21 mouse cellular contexts compared by ENCODE assay signal in the genomic region with DNA sequence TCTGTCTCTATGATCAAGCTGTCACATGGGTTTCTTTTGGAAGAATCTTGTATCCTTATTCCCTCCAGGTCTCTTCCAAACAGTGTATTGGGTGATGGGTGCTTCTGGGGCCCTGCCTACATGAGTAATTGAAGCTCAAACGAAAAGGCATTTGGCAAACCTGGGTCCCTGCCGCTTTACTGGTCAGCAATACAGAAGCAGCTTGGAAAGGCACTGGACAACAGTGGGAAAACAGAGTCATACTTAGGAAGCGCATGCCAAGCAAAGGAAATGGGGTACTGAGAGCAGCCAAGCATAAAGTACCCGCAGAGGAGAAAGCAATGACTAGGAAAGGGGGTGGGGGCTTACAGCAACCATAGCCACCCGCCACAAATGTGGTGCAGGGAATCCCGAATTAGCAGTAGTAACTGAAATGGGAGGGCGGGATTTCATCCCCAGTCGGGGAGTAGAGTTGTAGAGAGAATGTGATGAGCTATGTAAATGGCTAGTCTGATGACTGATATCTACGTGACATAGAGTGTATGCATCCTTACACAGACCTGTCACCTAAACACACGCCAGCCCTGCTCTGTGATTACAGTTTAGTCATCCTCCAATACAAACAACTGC. TPM values are rescaled to one million over a fixed set of nuclear protein-coding genes. Genes with fewer than 3 reads are reported as not detected.
DNase-seq lines count a peak whose midpoint lies in the region; ATAC-seq lines count a peak whose summit lies in the region.
"Had no signal": no experiment of that assay in that cellular context is flagged by ENCODE, and none has a peak within 500 bp of the region (broad histone marks: within the 10 kb centered on the region; RNA-seq: fewer than 3 reads in every experiment).

No protein-coding gene starts in this region.

- H3K9me3 ChIP-seq in hindbrain, embryonic 13.5 days = no peaks in the 10 kb centered on the region
- no peaks in the 10 kb centered on the region for H3K9me3 ChIP-seq in hindbrain, embryonic 11.5 days (ENCODE audit: control insufficient read depth, low read length)
- no peaks in the 10 kb centered on the region for H3K9me3 ChIP-seq in liver, embryonic 12.5 days (replicated peaks)
- peaks cover 6% of the 10 kb centered on the region; the same call in 1 of the 2 replicates for H3K9me3 ChIP-seq in kidney, embryonic 16.5 days (ENCODE audit: low read length)
- H3K9me3 ChIP-seq: liver, embryonic 15.5 days had no signal

- H3K27ac ChIP-seq in hindbrain, embryonic 13.5 days = peak overlapping the region; percentile 15; the same call in 1 of the 2 replicates
- H3K27ac ChIP-seq in hindbrain, embryonic 11.5 days (ENCODE audit: low read depth, low read length) = no peak overlapping the region
- no peak overlapping the region for H3K27ac ChIP-seq in liver, embryonic 12.5 days
- no peak overlapping the region for H3K27ac ChIP-seq in kidney, embryonic 16.5 days (ENCODE audit: low read length)
- H3K27ac ChIP-seq: embryonic facial prominence, embryonic 15.5 days; forebrain, embryonic 10.5 days; heart, embryonic 13.5 days; limb, embryonic 13.5 days; liver, embryonic 15.5 days had no signal

- no peak for ATAC-seq in hindbrain, embryonic 13.5 days (ENCODE audit: low FRiP score)
- no peak for ATAC-seq in hindbrain, embryonic 11.5 days (ENCODE audit: low FRiP score)
- ATAC-seq in liver, embryonic 12.5 days = no peak
- ATAC-seq in kidney, embryonic 16.5 days (ENCODE audit: low FRiP score, low TSS enrichment) = no peak
- ATAC-seq: intestine, embryonic 16.5 days; lung, postnatal 0 days had no signal

- 0 out of 2 replicates have a peak overlapping the region, but pooled peaks have one; percentile 49 for H3K9ac ChIP-seq in hindbrain, embryonic 13.5 days
- no peak overlapping the region for H3K9ac ChIP-seq in hindbrain, embryonic 11.5 days (ENCODE audit: low read depth, low read length)
- H3K9ac ChIP-seq in liver, embryonic 12.5 days = no peak overlapping the region
- no peak overlapping the region for H3K9ac ChIP-seq in kidney, embryonic 16.5 days (replicated peaks; ENCODE audit: low read length)
- H3K9ac ChIP-seq: embryonic facial prominence, embryonic 15.5 days; heart, embryonic 13.5 days; limb, embryonic 13.5 days; liver, embryonic 15.5 days had no signal

- no peaks in the 10 kb centered on the region for H3K27me3 ChIP-seq in hindbrain, embryonic 13.5 days
- no peaks in the 10 kb centered on the region for H3K27me3 ChIP-seq in hindbrain, embryonic 11.5 days (ENCODE audit: control insufficient read depth, insufficient read depth, low read length)
- peaks cover 28% of the 10 kb centered on the region for H3K27me3 ChIP-seq in liver, embryonic 12.5 days (replicated peaks)
- H3K27me3 ChIP-seq in kidney, embryonic 16.5 days (ENCODE audit: insufficient read depth, low read length) = no peaks in the 10 kb centered on the region
- H3K27me3 ChIP-seq: embryonic facial prominence, embryonic 15.5 days; heart, embryonic 13.5 days; limb, embryonic 13.5 days had no signal

- H3K4me2 ChIP-seq in hindbrain, embryonic 13.5 days = peak overlapping the region; percentile 88
- no peak overlapping the region for H3K4me2 ChIP-seq in hindbrain, embryonic 11.5 days (replicated peaks; ENCODE audit: low read depth, low read length)
- H3K4me2 ChIP-seq in liver, embryonic 12.5 days = no peak overlapping the region
- no peak overlapping the region for H3K4me2 ChIP-seq in kidney, embryonic 16.5 days (replicated peaks; ENCODE audit: low read depth, low read length)
- H3K4me2 ChIP-seq: embryonic facial prominence, embryonic 15.5 days; heart, embryonic 13.5 days; limb, embryonic 13.5 days; liver, embryonic 15.5 days had no signal

- no peak for DNase-seq in hindbrain, embryonic 11.5 days (ENCODE audit: low spot score)
- DNase-seq in brain, adult 2 months (ENCODE audit: low read depth, low spot score) = peak; percentile 79
- peak; percentile 59 to 60 for DNase-seq in cerebellum, adult 18-20 months
- peak; percentile 45 to 53 for DNase-seq in cerebellum, postnatal 36 days
- DNase-seq: adrenal gland, postnatal 25 days; embryo, embryonic 11 days; heart, postnatal 36 days; kidney, postnatal 10 days; thymus, adult 2 months had no signal

- WGBS in hindbrain, embryonic 13.5 days = 88% methylated on average over 10 of the region's 10 CpGs
- 91% methylated on average over 10 of the region's 10 CpGs for WGBS in hindbrain, embryonic 11.5 days
- WGBS in liver, embryonic 12.5 days (ENCODE audit: insufficient replicate concordance) = 63% methylated on average over 10 of the region's 10 CpGs
- 82% methylated on average over 10 of the region's 10 CpGs for WGBS in kidney, embryonic 16.5 days

- H3K36me3 ChIP-seq in hindbrain, embryonic 13.5 days = peaks cover 60% of the 10 kb centered on the region
- peaks cover 11% of the 10 kb centered on the region for H3K36me3 ChIP-seq in hindbrain, embryonic 11.5 days (ENCODE audit: control insufficient read depth, insufficient read depth, low read length)
- no peaks in the 10 kb centered on the region for H3K36me3 ChIP-seq in liver, embryonic 12.5 days
- no peaks in the 10 kb centered on the region for H3K36me3 ChIP-seq in kidney, embryonic 16.5 days (ENCODE audit: insufficient read depth, low read length)
- H3K36me3 ChIP-seq: embryonic facial prominence, embryonic 15.5 days; liver, embryonic 15.5 days had no signal

- peaks cover 46% of the 10 kb centered on the region for H3K4me1 ChIP-seq in hindbrain, embryonic 13.5 days (replicated peaks)
- peaks cover 2% of the 10 kb centered on the region; the same call in 1 of the 2 replicates for H3K4me1 ChIP-seq in hindbrain, embryonic 11.5 days (replicated peaks; ENCODE audit: control insufficient read depth, insufficient read depth, low read length)
- no peaks in the 10 kb centered on the region for H3K4me1 ChIP-seq in liver, embryonic 12.5 days
- H3K4me1 ChIP-seq in kidney, embryonic 16.5 days (ENCODE audit: insufficient read depth, low read length) = peaks cover 12% of the 10 kb centered on the region

- H3K4me3 ChIP-seq in hindbrain, embryonic 13.5 days = no peak overlapping the region
- no peak overlapping the region for H3K4me3 ChIP-seq in hindbrain, embryonic 11.5 days (ENCODE audit: low read depth, low read length)
- no peak overlapping the region for H3K4me3 ChIP-seq in liver, embryonic 12.5 days
- no peak overlapping the region for H3K4me3 ChIP-seq in kidney, embryonic 16.5 days (ENCODE audit: low read length)
- H3K4me3 ChIP-seq: embryonic facial prominence, embryonic 15.5 days; forebrain, embryonic 10.5 days; heart, embryonic 13.5 days; limb, embryonic 13.5 days; liver, embryonic 15.5 days had no signal

RNA-seq across cellular contexts. Expression of a gene that starts 4.3 kb away (rescaled TPM):
- polyA plus RNA-seq in hindbrain, embryonic 13.5 days (2015; fragmentation: Nextera tagmentation; extraction: Ambion mirVana) = 625 and 635 TPM in 2 replicates
- 410 and 447 TPM in 2 replicates for polyA plus RNA-seq in hindbrain, embryonic 11.5 days (2014; fragmentation: Nextera tagmentation; extraction: Ambion mirVana)
- 0.76 and 0.77 TPM in 2 replicates for polyA plus RNA-seq in liver, embryonic 12.5 days (2016; fragmentation: Nextera tagmentation; extraction: Ambion mirVana)
- 6.8 and 9.3 TPM in 2 replicates for polyA plus RNA-seq in kidney, embryonic 16.5 days (2015; fragmentation: Nextera tagmentation; extraction: Ambion mirVana)

RNA-seq across cellular contexts. Expression of a gene that starts 22.6 kb away (rescaled TPM):
- 41.2 and 46.0 TPM in 2 replicates for polyA plus RNA-seq in hindbrain, embryonic 13.5 days (2015; fragmentation: Nextera tagmentation; extraction: Ambion mirVana)
- polyA plus RNA-seq in hindbrain, embryonic 11.5 days (2014; fragmentation: Nextera tagmentation; extraction: Ambion mirVana) = 44.5 and 46.2 TPM in 2 replicates
- 22.7 and 24.3 TPM in 2 replicates for polyA plus RNA-seq in liver, embryonic 12.5 days (2016; fragmentation: Nextera tagmentation; extraction: Ambion mirVana)
- polyA plus RNA-seq in kidney, embryonic 16.5 days (2015; fragmentation: Nextera tagmentation; extraction: Ambion mirVana) = 36.4 and 36.7 TPM in 2 replicates

RNA-seq across cellular contexts. Expression of a gene that starts 26.7 kb away (rescaled TPM):
- polyA plus RNA-seq in hindbrain, embryonic 13.5 days (2015; fragmentation: Nextera tagmentation; extraction: Ambion mirVana) = 0.36 and 0.60 TPM in 2 replicates
- 0.43 and 0.99 TPM in 2 replicates for polyA plus RNA-seq in hindbrain, embryonic 11.5 days (2014; fragmentation: Nextera tagmentation; extraction: Ambion mirVana)
- polyA plus RNA-seq in liver, embryonic 12.5 days (2016; fragmentation: Nextera tagmentation; extraction: Ambion mirVana) = 0.29 and 0.44 TPM in 2 replicates
- polyA plus RNA-seq in kidney, embryonic 16.5 days (2015; fragmentation: Nextera tagmentation; extraction: Ambion mirVana) = 0.08 and 0.10 TPM in 2 replicates
- polyA plus RNA-seq: C2C12; stomach, embryonic 14.5 days had no signal

Comparison
In these comparisons a context has a peak if more than half of its experiments do, and no peak if none do; other contexts are left out.
1. RNA of a gene that starts 4.3 kb away (polyA plus RNA-seq): 625 to 635 TPM in hindbrain, embryonic 13.5 days and 410 to 447 TPM in hindbrain, embryonic 11.5 days; 6.8 to 9.3 TPM in kidney, embryonic 16.5 days and 0.76 to 0.77 TPM in liver, embryonic 12.5 days; every median in the first group is over 10 times any median in the second.